Mouse (Mus musculus): ENCODE data around the gene Pdzk1ip1.

The Pdzk1ip1 gene

GRCm38 (mm10) chr4:115075204-115075915, 13.1 kb upstream of the Pdzk1ip1 start:
- DNase-seq (ENCODE audit: extremely low spot score, low spot score) = no peak

DNA sequence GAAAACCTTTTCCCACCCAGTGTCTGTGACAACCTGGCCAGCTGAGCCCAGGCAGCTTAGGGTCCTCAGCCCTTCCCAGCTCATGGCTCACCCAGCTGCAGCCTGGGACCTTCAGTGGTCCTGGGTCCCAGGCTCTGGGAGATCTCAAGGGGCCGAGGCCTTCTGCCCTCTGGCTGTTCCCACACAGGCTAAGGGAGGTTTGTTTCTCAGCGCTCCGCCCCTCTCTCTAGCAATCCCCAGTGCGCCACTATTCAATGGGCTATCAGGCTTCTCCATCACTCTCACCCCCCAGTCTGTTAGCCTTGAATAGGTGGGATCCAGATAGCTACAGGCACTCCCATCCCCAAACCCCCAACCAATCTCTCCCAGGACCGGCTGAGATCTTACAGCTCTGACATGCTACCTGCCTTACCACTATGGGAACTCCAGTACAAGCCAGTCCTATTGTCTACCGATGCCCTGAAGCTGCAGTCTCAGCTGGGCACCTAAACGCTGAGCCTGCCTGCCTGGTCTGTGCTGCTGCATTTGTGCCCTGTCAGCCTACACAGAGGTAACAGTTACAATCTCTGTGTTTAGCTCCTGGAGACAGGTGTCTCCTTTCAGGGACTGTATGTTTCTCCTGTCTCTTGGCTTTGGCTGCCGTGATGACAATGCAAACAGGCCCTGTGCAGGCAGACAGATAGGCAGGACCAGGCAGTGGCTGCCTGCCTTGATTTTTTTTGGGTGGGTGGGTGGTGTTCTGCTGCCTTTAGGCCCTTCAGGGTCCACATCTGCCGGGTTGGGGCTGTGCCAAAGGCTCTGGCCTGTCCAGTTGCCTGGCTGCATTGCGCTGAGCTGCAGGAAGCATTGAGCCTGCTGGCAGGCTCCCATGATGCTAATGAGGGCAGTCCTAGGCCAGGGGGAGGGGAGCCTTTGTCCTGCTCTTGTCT, 9.4 kb upstream of the Pdzk1ip1 start:
- peak; percentile 52 for DNase-seq (ENCODE audit: extremely low spot score, low spot score)

GRCm38 (mm10) chr4:115079821-115080349, 8.6 kb upstream of the Pdzk1ip1 start:
- no peak for DNase-seq (ENCODE audit: extremely low spot score, low spot score)

- DNase-seq (ENCODE audit: extremely low spot score, low spot score) = no peak
Observed at GRCm38 (mm10) chr4:115083031-115083430, 5.5 kb upstream of the Pdzk1ip1 start.

DNA sequence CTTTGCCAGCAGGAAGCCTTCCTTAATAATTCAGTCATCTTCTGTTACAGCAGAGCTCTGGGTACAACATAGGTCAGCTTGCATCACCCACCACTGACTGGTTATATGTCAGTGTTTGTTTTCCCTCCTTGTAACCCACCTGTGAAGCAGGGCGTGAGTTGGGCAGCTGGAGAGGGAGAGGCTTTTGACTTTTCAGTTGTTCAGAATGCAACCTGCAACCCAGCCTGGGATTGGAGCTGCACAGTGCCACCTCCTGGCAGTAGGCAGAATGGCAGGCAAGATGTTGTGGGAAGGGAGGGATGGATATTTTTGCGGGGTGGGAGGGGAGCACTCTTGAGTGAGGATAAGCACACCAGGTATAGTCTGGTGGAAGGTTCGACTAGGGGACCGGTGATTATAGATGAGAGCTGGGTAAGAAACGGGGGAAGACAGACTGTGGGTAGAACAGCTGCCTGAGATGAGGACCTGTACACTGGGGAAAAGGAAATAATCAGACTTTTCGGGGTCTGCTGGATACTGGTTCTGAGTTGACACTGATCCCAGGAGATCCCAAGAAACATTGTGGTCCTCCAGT, 2.9 kb upstream of the Pdzk1ip1 start:
- peak; percentile 73 for DNase-seq (ENCODE audit: extremely low spot score, low spot score)

DNA sequence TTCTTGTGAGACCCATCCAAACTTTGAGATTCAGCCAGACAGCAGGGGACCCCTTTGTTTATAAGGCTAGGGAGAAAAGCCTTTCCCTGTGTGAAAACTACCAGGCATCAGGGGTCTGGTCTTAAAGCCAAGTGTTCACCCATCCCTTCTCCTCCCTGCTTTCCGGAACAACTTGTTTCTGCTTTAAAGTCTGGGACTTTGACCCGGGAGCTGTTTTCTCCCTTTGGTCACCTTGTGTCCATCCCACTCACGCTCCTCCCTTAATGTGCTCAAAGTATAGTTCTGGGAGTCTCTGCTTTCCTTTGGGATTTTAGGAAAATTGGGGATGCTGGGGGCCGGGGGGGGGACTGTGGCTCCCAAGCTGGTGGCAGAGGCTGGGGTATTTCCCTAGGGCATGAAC, 2.3 kb upstream of the Pdzk1ip1 start:
- DNase-seq (ENCODE audit: extremely low spot score, low spot score) = no peak

GRCm38 (mm10) chr4:115086763-115087415, 1.6 kb upstream of the Pdzk1ip1 start:
- no peak for DNase-seq (ENCODE audit: extremely low spot score, low spot score)

DNA sequence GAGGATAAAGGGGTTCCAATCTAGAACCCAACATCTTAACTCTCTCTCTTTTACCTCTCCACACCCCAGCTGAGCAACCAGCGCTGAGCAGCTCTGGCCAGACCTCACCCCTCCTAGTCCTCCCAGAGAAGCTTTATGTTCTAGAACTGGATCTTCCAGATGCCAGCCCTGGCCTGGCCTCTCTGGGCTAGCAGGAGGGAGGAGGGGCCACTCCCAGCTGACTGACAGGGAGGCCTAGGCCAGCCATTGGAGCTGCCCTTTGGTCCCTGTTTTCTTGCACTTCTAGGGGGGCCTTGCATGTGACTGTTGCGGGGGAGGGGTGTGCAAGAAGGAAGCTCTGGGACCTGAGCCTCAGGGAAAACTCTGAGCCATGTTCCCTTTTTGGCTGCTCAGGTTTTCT, 2.1 kb downstream of the Pdzk1ip1 start:
- no peak for DNase-seq (ENCODE audit: extremely low spot score, low spot score)

DNA sequence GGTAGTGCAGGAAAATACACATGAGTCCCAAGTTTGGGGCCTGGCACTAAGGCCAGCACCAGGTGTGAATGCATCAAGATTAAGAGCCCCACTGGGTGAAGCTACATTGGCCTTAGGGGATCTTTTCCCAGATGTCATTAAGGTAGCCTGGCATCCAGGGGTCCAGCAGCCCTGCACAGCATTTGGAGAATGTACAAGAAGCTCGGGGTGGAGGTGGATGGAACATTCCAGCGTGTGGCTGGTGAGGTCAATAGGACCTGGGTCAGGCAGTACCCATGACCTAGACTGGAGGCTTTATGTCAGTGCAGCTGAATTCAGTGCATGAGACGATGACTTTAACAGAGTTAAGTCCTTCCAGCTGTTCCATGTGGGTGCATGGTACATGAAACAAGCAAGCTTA, 3.3 kb downstream of the Pdzk1ip1 start:
- DNase-seq (ENCODE audit: extremely low spot score, low spot score) = no peak

GRCm38 (mm10) chr4:115093331-115093864, 4.9 kb downstream of the Pdzk1ip1 start:
- DNase-seq (ENCODE audit: extremely low spot score, low spot score) = no peak

- DNase-seq (ENCODE audit: extremely low spot score, low spot score) = no peak
Observed at GRCm38 (mm10) chr4:115094056-115094455, 5.5 kb downstream of the Pdzk1ip1 start.

DNA sequence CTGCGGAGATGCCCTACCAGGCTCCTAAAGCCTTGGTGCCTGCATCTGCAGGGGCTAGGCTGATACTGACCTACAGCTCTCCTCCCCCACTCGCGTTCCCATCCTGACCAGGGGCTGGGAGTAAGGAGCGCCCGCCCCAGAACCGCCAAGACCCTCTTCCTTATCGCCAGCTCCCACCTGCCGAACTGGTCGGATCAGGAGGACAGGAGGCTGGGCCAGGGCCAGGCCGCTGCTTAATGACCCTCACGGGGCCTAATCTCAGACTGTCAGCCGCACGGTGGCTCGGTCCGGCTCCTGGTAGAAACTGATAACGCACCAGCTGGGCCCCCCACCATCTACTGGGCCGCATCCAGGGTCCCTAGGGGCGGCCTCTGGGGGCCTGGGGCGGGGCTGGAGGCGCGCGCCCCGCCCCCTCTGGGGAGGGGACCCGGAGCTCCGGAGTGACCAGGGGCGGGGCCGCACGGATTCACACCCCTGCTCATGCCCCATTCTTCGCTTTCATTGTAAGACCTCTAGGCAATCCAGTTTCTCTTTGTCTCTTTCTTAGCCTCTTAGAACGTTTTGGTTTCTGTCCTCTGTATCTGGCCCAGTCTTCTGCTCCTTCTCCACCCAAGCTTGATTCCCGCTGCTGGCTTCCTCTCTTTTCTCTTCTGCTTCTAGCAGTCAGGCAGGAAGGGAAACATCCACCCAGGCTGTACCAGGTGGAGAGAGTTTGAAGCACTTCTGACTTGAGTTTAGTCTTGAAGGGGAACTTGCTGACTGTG, 7.3 kb downstream of the Pdzk1ip1 start:
- DNase-seq (ENCODE audit: extremely low spot score, low spot score) = peak; percentile 61

DNA sequence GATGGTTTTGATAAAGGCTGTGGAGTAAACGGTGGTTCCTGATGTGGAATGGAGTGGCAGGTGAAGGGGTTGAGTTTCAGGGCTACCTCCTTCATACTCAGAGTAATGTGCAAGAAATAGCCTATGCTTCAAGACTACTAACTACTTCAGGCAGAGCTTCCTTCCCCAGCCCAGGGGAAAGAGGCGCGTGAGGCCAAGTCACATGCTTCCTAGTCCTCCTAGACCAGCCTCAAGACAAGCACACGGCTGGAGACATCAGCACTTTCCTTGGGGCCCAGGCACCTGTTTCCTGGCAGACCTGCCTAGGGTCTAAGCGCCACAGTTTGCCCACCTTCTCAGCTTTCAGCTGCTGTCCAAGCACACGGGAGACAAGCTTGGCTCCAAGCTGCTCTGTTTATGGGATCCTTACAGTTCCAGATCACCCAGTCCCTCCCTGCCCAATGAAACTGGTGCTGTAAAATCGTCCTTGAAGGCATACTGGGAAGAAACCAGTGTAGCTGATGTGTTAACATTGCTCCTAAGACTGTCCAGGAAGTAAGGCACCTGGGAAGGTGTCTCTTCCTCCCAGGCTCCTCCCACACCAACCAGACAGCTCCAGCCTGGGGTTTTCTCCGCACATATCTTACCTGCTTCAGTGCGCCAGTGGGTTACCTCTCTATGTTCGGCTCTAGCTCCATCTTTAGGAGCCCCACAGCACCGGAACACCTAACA, 8.1 kb downstream of the Pdzk1ip1 start:
- peak; percentile 17 for DNase-seq (ENCODE audit: extremely low spot score, low spot score)

DNA sequence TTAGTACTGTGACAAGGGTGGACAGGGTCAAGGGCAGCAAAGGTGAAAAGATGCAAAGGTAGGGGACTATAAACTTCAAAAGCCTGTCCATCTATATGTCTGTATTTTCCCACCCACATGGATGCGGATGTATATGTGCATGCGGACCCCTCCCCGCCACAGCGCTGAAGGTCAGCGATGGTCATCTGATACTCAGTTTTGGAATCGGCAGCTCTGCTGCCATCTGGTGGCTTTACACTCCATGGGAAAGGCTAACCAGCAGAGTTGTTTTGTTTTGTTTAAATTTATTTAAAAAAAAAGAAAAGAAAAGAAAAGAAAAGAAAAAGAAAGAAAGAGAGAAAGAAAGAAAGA, 8.6 kb downstream of the Pdzk1ip1 start:
- DNase-seq (ENCODE audit: extremely low spot score, low spot score) = peak; percentile 47

DNA sequence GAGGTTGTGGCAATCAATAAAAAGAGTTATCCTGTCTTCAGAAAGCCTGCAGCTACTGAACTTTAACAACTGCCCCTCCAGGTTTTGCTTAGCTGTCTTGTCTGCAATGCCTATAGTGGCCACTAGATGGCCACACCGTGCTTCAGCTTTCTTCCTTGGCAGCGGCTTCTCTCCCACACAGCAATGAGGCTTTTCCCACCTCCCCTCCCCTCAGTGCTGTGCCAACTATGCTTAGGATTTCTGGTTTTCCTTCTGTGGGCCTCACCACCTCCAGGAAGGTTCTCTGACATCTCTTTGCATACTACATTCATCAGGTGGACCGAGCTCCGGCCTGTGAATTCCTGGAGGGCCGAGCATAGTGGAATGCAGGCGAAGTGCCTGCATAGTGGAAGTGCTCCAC, 13.2 kb downstream of the Pdzk1ip1 start:
- DNase-seq (ENCODE audit: extremely low spot score, low spot score) = peak; percentile 74

- DNase-seq (ENCODE audit: extremely low spot score, low spot score) = no peak
Observed at GRCm38 (mm10) chr4:115103510-115103909, 15.0 kb downstream of the Pdzk1ip1 start.

GRCm38 (mm10) chr4:115111167-115111566, 22.7 kb downstream of the Pdzk1ip1 start:
- no peak for DNase-seq (ENCODE audit: extremely low spot score, low spot score)

DNA sequence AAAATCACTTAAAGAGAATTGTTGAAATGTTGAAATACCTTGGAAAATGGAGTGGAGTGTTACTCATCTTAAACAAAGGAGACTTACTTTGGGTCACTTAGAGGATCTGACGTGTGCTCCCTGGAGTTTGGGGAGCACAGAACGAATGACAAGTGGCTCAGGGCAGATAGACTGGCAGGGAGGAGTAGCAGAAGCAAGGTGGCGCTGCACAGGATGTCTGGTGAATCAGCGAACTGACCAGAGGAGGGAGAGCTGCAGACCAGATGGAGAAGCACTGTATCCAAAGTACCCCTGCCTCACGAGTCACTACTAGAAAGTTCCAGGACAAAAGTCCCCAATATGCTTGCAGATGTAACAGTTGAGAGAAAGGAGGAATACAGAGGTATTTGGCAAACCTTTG, 24.8 kb downstream of the Pdzk1ip1 start:
- DNase-seq (ENCODE audit: extremely low spot score, low spot score) = no peak

- DNase-seq (ENCODE audit: extremely low spot score, low spot score) = no peak
Observed at GRCm38 (mm10) chr4:115119642-115120041, 31.1 kb downstream of the Pdzk1ip1 start.

DNA sequence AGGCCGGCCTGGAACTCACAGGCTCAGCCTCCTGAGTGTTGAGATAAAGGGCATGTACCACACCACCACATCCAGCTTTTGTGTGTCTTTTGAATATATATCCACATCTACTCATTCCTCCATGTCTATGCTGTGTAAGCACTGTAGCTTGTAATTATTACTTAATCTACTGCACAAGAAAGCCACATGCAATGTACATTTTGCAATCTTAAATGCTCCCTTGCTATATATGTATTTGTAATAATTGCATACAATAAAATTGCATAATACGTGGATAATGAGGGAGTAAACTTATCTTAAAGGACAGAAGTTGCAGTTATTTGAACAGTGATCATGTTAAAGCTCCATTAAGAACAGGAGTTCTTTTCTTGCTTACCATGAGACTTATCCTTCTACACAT, 32.7 kb downstream of the Pdzk1ip1 start:
- no peak for DNase-seq (ENCODE audit: extremely low spot score, low spot score)
